Mouse (Mus musculus) gastrocnemius, postnatal 36 days (tissue): ENCODE data around the gene Spsb4. TPM values are rescaled to one million over a fixed set of nuclear protein-coding genes. Genes with fewer than 3 reads are reported as not detected.

Experiments
- DNase-seq, 2 experiments: peaks; one replicate each; pipeline ENCODE4 v3.0.0; 2022
- intact Hi-C: fragments of 180-260 bp; cut with DNase I; formaldehyde crosslinking; loops from one replicate; pipeline ENCODE4 v1.15.1; 2025
- total RNA-seq, 2 experiments: library from RNA; stranded (reverse); gene quantifications; 2 replicates each; pipeline ENCODE4 v1.2.3; 2021

Gene Spsb4
- total RNA-seq, 2 experiments from 2014 or later: 1.4 to 4.1 TPM

- DNase-seq: no peak
- intact Hi-C loops: no loop called here
These were observed 36.8 kb downstream of the Spsb4 start for GRCm38 (mm10) chr9:96981836-96982235.

- intact Hi-C loops: no loop called here
- DNase-seq: no peak
These were observed 37.5 kb downstream of the Spsb4 start for GRCm38 (mm10) chr9:96981121-96981520.

DNA sequence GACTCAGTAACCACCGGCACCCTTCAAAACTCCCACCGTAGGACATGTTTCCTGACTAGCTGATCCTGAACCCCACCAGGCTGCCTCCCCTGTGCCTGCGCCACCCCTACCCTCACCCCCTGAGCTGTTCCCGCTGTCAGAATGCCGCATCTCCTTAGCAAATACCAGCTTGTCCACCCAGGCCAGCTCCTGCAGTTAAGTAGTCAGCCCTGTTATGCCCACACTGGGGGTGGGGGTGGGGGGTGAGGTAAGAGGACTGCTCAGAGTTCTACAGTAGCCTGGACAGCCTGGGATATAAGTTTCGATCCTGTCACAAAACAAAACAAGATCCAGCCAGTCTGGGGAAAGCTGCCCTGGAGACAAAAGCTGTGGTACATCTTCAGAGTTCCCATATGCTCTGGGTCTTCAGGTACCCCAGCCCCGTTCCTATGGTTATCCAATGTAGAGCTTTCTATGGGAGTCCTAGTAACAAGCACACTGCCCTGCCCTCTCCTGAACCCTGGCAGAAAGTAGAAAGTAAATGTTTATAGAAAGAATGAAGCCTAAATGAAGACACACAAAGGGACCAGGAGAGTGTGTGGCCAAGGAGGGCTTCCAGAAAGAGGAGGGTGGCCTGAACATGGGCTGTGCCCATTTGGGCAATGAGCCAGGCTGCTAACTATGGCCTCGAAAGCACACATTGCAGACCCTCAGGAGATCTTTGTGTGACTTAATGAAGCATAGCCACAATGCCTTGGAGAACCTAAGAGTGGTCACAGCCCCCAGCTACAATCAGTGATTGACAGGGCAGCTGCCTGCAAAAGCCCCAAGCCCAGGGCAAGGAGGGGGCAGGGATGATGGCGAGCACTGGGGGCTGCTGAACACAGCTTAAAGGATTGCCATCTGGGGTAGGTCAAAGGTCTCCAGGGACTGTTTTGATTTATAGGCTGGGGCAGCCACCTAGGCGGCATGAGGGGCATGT is 38.3 kb downstream of the Spsb4 start:
- intact Hi-C loops: no loop called here
- no peak for DNase-seq

DNA sequence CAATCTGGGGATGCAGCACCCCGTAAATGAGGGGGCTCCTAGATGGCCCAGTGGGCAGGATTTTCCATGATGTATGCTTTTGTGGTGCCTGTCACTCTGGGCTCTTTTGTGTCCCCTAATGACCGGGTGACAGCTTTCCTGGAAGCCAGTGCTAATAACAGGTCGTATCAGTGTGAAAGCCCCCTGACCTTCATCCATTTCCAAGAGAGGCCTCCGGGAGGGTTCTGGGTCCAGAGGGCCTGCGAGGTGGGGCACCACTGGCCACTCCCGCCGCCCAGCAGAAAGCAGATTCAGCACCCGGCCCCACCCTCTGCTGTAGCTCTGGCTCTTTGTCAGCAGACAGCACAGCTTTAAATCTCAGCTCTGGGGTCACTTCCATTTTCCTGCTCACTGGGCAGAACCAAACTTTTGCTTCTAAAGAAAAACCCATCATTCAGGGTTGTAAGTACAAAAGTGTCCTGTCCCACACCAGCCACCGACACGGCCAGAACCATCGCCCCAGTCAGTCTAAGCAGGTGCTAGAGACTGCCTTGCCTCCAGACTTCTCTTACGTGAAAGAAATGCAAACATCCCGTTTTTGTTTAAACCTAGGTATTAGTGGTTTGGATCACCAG is 39.1 kb downstream of the Spsb4 start:
- intact Hi-C loops: no loop called here
- no peak for DNase-seq

DNA sequence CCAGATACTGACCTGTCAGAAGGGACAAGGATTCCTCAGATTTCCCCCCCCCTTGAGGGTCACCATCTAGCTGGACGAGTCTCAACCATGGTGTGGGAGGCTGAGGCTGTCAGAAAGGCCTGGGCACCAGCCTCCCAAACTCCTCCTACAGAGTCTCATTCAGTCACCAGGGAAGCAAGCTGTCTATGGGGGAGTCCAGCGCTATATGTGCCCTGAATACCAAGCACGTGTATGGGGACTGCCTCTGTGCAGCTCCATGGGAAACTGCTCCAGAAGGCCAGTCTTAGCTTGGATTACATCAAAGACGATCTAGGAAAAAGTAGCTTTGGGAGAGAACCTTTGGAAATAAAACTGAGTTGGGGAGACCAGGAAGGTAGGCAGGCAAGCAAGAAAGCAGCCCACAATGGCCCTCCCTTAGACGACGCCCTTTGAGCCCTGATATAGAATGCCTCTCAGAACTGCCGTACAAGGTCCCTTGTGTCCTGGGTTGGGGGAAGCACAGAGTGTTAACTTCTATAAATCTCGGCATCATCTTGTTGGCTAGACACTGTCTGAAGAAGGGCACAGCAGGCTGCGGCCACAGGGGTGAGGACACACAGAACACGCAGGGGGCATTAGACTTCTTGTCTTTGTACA is 40.4 kb downstream of the Spsb4 start:
- DNase-seq: no peak
- intact Hi-C loops: no loop called here

GRCm38 (mm10) chr9:96977287-96978145 is 41.1 kb downstream of the Spsb4 start:
- DNase-seq: no peak
- intact Hi-C loops: no loop called here

DNA sequence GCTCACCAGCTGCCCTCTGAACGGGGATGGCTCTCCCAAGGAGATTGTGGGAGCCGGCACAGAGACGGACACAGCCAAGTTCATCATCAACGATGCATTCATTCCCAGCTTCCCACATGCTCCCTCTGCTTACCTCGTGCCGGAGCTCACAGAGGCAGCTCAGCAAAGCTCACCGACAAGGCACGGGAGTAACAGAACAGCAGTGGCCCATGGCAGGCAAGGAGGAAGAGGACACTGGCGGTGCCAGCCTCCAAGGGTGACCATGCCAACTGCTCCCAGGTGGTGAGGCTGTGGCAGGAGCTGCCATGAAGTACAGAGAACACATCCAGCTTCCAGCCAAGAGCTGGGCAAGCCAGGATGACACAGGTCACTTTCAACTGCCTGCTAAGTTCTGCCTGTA is 45.6 kb downstream of the Spsb4 start:
- DNase-seq: no peak
- intact Hi-C loops: no loop called here

DNA sequence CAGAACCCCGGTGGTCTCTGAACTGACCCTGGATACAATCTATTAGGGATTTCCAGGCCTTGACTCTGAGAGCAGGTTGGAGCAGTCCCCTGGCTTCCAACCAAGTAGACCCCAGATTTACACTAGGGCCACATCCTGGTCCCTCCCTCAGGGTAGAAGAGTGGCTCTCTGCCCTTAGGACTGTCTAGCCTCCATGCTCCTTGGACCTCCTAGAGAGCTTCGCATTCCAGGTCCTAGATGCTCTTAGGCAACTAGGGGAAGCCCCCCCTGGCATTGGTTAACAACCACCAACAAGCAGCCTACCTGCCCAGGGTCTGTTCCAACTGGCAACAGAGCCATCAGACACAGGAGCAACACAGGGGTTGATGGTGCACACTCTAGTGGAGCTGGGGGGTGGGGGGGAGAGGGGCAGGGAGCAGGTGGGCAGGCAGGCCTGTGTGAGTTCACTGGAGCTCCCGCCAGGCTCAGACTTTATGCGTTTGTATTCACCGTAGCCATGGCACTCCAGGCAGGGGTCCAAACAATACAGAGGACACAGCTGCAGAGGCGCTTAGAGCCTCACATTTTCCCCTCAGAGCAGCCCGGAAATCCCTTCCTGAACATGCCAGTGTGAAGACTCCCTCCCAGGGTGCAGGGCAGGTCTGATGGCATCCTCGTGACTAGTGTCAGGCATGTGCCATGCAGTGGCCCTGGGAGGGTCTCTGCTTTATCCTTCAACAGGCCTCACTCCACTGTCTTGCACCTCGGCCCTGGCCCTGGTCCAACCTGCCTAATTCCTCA is 46.8 kb downstream of the Spsb4 start:
- intact Hi-C loops: no loop called here
- peak; percentile 61 to 71 for DNase-seq

DNA sequence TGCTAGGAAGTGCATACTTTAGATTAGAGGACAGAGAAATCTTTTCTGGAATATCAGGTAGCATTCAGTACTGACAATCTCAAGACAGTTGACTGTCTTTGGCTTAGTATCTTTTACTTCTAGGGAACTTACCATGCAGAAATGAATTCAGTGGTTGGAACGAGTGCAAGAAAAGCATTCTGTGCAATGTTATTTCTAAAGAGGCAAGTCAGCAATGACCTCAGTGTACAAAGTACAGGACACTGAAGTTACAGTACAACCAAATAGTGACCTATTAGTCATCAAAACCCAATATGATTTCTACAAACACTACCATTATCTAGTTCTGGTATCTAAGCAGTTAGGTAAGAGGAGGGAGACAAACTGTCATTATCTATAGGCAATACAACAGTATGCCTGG is 51.1 kb downstream of the Spsb4 start:
- intact Hi-C loops: loop anchor here (1.0 kb wide), 1 partner anchor 22 kb away; no protein-coding TSS in a partner anchor
- no peak for DNase-seq

DNA sequence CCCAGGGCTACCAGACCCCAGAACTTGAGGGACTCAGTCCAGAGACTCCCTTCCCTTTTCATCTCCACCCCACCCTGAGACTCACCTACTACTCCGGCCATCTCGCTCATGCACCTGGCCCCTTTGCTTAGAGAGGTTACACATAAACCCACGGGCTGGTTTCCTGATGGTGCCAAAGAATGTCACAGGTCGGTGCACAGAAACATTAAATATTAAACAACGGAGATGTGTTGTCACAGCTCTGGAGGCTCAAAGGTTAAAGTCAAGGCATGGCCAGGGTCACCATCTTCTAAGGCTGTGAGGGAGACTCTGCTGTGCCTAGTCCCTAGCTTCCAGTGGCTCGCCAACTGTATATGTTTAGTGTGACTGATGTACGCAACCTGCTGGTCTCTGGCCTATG is 52.2 kb downstream of the Spsb4 start:
- no peak for DNase-seq
- intact Hi-C loops: no loop called here

- intact Hi-C loops: no loop called here
These were observed 55.0 kb downstream of the Spsb4 start for GRCm38 (mm10) chr9:96963443-96964215.

DNA sequence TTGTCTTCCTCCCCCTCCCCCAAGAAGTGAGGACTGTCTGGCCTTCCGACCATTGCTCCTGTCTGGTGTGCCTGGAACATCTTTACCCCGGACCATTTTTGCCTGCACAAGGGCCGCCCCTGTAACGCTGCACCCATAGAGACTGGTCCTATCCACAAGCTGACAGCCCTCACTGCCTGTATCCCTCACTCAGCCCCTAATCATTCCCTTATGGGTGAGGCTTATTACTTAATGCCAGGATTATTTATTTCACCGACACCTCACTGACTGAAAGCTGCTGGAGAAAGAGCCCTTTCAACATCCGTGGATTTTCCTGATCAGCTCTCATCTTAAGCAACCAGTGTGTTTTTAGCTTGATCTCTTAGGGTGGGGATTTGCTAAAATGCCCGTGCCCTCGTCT is 55.9 kb downstream of the Spsb4 start:
- intact Hi-C loops: no loop called here
- no peak for DNase-seq

More at GRCm38 (mm10) chr9:96963443-96964215, 55.0 kb downstream of the Spsb4 start:
- no peak for DNase-seq

DNA sequence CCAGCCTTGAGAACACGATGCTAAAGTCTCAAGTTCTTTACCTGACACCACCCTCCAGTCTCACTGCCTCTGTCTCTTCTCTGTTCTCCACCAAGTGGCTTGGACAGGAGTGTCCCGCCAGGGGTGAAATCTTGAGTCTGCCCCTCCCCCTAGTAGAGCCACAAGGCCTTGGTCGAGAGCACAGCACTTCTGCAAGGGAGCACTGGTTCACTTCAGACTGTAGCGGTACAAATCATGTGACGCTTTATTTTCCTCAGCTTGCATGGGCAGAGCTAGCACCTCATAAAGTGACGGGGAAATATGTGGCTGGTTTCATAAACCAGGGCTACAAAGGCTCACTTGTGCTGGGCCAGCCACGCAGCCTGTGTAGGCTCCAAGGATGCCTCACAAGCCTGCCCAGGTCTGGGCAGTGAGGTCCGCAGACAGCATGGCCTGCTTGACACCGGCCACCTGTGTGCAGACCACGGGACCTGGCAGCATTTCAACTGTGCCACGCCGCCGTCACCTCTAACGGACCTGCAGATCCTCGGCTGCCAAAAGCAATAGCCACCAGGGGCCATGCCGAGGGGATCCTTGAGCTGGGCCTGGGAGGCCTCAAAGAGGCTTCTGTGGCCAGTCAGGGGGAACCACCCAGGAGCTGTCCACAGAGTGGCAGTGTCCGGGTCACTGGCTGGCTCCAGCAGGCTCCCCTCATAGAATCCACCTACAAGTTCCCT is 56.5 kb downstream of the Spsb4 start:
- no peak for DNase-seq
- intact Hi-C loops: loop anchor here (2.0 kb wide), 2 partner anchors 57 to 107 kb away; partner anchors contain the start of gene Spsb4

DNA sequence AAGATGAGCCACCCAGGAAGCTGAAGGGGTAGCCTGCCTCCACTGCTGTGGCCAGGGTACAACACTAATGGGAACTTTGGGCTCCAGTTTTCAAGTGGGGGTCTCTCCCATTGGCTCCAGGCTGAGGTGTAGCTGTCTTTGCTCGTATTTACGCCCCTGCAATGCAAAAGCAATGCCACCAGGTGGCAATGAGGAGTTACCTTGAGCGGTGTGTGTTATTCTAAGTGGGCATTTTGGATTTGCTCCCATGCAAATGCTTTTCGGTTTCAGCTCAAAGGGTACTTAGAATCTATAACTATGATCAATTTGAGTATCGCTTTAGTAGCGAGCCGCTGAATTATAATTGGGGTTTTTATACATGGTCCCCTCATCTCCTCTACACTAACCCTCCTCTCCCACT is 57.6 kb downstream of the Spsb4 start:
- DNase-seq: no peak
- intact Hi-C loops: loop anchor here (2.0 kb wide), 2 partner anchors 58 to 108 kb away; partner anchors contain the start of gene Spsb4

GRCm38 (mm10) chr9:96960241-96960640 is 58.4 kb downstream of the Spsb4 start:
- intact Hi-C loops: loop anchor here (2.0 kb wide), 2 partner anchors 59 to 109 kb away; partner anchors contain the start of gene Spsb4
- no peak for DNase-seq

GRCm38 (mm10) chr9:96959469-96959868 is 59.2 kb downstream of the Spsb4 start:
- DNase-seq: no peak
- intact Hi-C loops: loop anchor here (5.0 kb wide), 1 partner anchor 203 kb away; no protein-coding TSS in a partner anchor

- intact Hi-C loops: loop anchor here (5.0 kb wide), 1 partner anchor 204 kb away; no protein-coding TSS in a partner anchor
- no peak for DNase-seq
These were observed 60.5 kb downstream of the Spsb4 start for GRCm38 (mm10) chr9:96958009-96958615.
